Mouse (Mus musculus) brain, embryonic 14.5 days (tissue): Measurements from ENCODE around the gene Prpf31. TPM values are rescaled to one million over a fixed set of nuclear protein-coding genes. Genes with fewer than 3 reads are reported as not detected.

Source experiments
- DNase-seq: peaks from one replicate; pipeline ENCODE4 v3.0.0-alpha.2; 2011; ENCODE audit warnings: low read depth
- CTCF ChIP-seq: fragments of 200-500 bp; IDR thresholded peaks from 2 replicates; pipeline ENCODE4 v1.5.1; 2012; ENCODE audit warnings: inconsistent platforms, mild to moderate bottlenecking, moderate library complexity, borderline replicate concordance; ENCODE audit not compliant: insufficient read depth, insufficient read length; ENCODE audit errors: extremely low read depth
- POLR2A ChIP-seq: fragments of 200-500 bp; IDR thresholded peaks from 2 replicates; pipeline ENCODE4 v1.6.1; 2012; ENCODE audit warnings: mild to moderate bottlenecking, inconsistent platforms, borderline replicate concordance; ENCODE audit not compliant: poor library complexity, insufficient read depth, insufficient read length, severe bottlenecking; ENCODE audit errors: extremely low read depth
- polyA plus RNA-seq: library from polyadenylated mRNA; depleted of rRNA; stranded (reverse); fragments of >200 nt; gene quantifications from 2 replicates; pipeline ENCODE4 v1.2.3, GENCODE M21; 2012

Prpf31 gene
- polyA plus RNA-seq, 1 experiment, result 68.2 TPM

GRCm38 (mm10) chr7:3606798-3607197 lies 23.0 kb upstream of the Prpf31 start:
- DNase-seq, result peak; percentile 19
- no peak for TF ChIP-seq POLR2A
- TF ChIP-seq CTCF, result peak; percentile 27; the same call in 1 of the 2 replicates

DNA sequence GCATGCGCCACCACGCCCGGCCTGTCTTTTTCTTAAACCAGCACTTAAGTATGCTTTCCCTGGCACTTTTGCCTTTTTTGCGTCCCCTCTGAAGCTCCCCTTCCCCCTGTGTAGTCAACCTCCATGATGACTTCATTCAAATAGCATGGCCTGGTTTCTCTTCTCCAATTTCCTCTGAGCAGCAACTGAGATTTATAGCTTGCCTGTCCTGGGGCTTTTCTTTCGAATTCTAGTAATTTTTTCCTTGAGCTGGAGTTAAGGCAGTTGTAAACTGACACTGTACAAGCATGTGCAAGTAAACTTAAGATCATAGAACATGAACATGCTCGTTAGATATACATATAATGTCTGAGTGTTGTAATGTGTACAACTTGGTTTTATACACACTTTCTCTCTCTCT lies 22.4 kb upstream of the Prpf31 start:
- DNase-seq, result no peak

GRCm38 (mm10) chr7:3608668-3609067 lies 21.1 kb upstream of the Prpf31 start:
- no peak for DNase-seq
- TF ChIP-seq CTCF, result no peak
- no peak for TF ChIP-seq POLR2A

More for the DNA sequence above, 22.4 kb upstream of the Prpf31 start:
- TF ChIP-seq POLR2A, result no peak
- no peak for TF ChIP-seq CTCF

- TF ChIP-seq POLR2A (no peak), CTCF (no peak)
- DNase-seq, result no peak
Observed at GRCm38 (mm10) chr7:3609082-3609481, 20.7 kb upstream of the Prpf31 start.

DNA sequence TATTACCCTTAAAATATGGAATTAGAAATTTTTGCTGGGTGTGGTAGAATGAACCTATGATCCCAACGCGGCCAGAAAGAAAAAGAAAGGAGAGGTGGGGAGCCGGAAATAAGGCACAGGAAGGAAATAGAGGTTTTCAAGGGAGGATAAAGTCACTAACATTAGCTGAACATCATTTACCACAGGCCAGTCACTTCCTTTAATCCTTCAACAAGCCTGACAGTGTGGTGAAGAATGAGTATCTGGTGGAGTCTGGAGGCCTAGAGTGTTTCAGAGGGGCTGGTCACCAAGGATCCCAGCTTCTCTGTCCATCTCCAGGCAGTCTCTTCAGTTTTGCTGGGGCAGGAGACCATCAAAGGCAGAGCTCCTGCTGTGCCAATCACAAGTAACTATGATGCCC lies 19.3 kb upstream of the Prpf31 start:
- TF ChIP-seq CTCF (no peak), POLR2A (no peak)
- DNase-seq, result no peak

GRCm38 (mm10) chr7:3611006-3611405 lies 18.8 kb upstream of the Prpf31 start:
- no peak for DNase-seq
- no peak for TF ChIP-seq CTCF
- TF ChIP-seq POLR2A, result no peak

- no peak for DNase-seq
Observed at GRCm38 (mm10) chr7:3614021-3614420, 15.8 kb upstream of the Prpf31 start.

DNA sequence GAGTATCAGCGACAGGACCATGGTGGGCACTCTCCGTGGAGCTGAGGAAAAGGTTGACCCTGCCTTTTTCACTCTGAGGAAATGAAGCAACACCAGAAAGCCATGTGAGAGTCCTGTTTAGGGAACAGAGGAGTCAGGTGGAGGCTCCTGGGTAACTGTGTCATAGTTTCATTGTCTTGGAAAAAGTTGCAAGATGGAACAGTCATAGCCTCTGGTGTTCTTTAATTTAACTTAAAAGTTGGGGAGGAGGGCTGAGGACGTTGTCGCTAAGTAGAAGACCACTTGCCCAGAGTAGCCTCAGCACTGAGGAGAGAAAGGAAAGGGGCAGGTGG lies 13.8 kb upstream of the Prpf31 start, which contains the start of gene Oscar:
Gene Oscar, minus strand, starts transcription at position 101 of the 332 bp plus-strand sequence.
- TF ChIP-seq CTCF (no peak), POLR2A (no peak)
- DNase-seq, result no peak

More at GRCm38 (mm10) chr7:3614021-3614420, 15.8 kb upstream of the Prpf31 start:
- no peak for TF ChIP-seq CTCF
- no peak for TF ChIP-seq POLR2A

- no peak for TF ChIP-seq POLR2A
- TF ChIP-seq CTCF, result peak; percentile 51; the same call in 1 of the 2 replicates
- DNase-seq, result no peak
Observed at GRCm38 (mm10) chr7:3616389-3617241, 13.2 kb upstream of the Prpf31 start.

- TF ChIP-seq CTCF, result no peak
- peak; percentile 34; the same call in 1 of the 2 replicates for TF ChIP-seq POLR2A
- peak; percentile 98 for DNase-seq
Observed at GRCm38 (mm10) chr7:3617242-3617995, 12.4 kb upstream of the Prpf31 start, which contains the start of gene Ndufa3. Gene Ndufa3, plus strand, starts transcription at chr7:3617373.

- no peak for TF ChIP-seq CTCF
- no peak for TF ChIP-seq POLR2A
- DNase-seq, result no peak
Observed at GRCm38 (mm10) chr7:3629030-3629429, 755 bp upstream of the Prpf31 start.
